Mouse (Mus musculus): ENCODE measurements around the gene Slc22a1. TPM values are rescaled to one million over a fixed set of nuclear protein-coding genes. Genes with fewer than 3 reads are reported as not detected.

Slc22a1 gene
- total RNA-seq, 1 experiment: 0.18 TPM

DNA sequence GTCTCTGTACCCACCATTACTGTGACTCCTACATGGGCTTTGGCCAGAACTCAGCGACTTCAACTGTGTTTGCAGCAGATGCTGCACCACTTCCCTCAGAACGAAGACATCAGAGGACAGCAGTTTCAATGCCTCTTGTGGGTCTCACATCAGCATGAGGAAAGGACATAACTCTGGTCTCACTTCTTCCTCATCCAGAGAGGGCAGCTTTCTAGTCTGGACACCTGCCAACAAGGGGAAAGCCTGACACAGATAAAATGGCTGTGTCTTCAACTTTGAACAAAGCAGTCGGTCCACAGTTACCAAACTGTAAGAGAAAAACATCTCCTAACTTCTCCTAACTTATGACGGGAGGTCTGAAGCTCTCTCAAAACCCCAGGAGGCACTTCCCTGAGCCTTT, 34.5 kb downstream of the Slc22a1 start:
- H3K9me3 ChIP-seq (ENCODE audit: control insufficient read depth, insufficient read depth, low read depth, low read length): no peaks in the 10 kb centered on the region
- in situ Hi-C loops (cut with MboI; ENCODE audit: low sequenced_read_pairs in 2 of 2, unreplicated experiment in 2 of 2): no loop called here
- no peak overlapping the region for H3K4me3 ChIP-seq (ENCODE audit: insufficient read depth in 1 of 2, low read depth in 1 of 2, low read length in 2 of 2, poor library complexity in 1 of 2, severe bottlenecking in 1 of 2)
- DNase-seq (ENCODE audit: low read depth, low spot score): no peak
- TF ChIP-seq HCFC1 (IDR thresholded peaks at IDR 0.05; ENCODE audit: borderline replicate concordance, insufficient read depth, low read length) (no peak), ZC3H11A (IDR thresholded peaks at IDR 0.05; ENCODE audit: borderline replicate concordance, low read depth, low read length) (no peak), CHD2 (IDR thresholded peaks at IDR 0.05; ENCODE audit: low read depth, low read length) (no peak), MAFK (IDR thresholded peaks at IDR 0.05; ENCODE audit: insufficient read depth, low read depth, low read length) (no peak), ZNF384 (IDR thresholded peaks at IDR 0.05; ENCODE audit: low read depth, low read length) (no peak)
- H3K36me3 ChIP-seq (ENCODE audit: control insufficient read depth, insufficient read depth, low read length, poor library complexity, severe bottlenecking): no peaks in the 10 kb centered on the region
- H3K4me1 ChIP-seq (ENCODE audit: control insufficient read depth in 2 of 2, insufficient read depth in 2 of 2, low read length in 2 of 2, poor library complexity in 1 of 2): no peaks in the 10 kb centered on the region
- no peak overlapping the region for H3K27ac ChIP-seq (ENCODE audit: insufficient read depth, low read depth, low read length, poor library complexity, severe bottlenecking)
- no peak overlapping the region for H3K9ac ChIP-seq (ENCODE audit: insufficient read depth, low read depth, low read length, poor library complexity, severe bottlenecking)

DNA sequence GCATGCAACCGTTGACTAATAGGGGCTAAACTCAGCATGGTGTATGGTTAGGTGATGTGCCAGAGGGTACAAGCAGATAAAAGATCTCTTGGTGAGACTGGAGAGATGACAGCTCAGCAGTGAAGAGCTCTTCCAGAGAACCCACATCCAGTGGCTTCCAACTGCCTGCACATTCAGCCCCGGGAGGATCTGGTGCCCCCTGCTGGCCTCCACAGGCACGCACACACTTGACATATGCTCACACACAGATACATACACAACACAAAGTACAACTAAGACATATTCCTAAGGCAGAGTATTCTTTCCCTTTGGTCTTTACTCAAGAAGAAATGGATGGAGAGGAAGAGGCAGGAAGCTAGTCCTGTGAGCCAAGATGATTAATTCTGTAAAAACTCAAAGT, 36.0 kb downstream of the Slc22a1 start:
- no peak overlapping the region for H3K4me3 ChIP-seq (ENCODE audit: insufficient read depth in 1 of 2, low read depth in 1 of 2, low read length in 2 of 2, poor library complexity in 1 of 2, severe bottlenecking in 1 of 2)
- H3K4me1 ChIP-seq (ENCODE audit: control insufficient read depth in 2 of 2, insufficient read depth in 2 of 2, low read length in 2 of 2, poor library complexity in 1 of 2): no peaks in the 10 kb centered on the region
- DNase-seq (ENCODE audit: low read depth, low spot score): no peak
- H3K9ac ChIP-seq (ENCODE audit: insufficient read depth, low read depth, low read length, poor library complexity, severe bottlenecking): no peak overlapping the region
- in situ Hi-C loops (cut with MboI; ENCODE audit: low sequenced_read_pairs in 2 of 2, unreplicated experiment in 2 of 2): no loop called here
- no peaks in the 10 kb centered on the region for H3K36me3 ChIP-seq (ENCODE audit: control insufficient read depth, insufficient read depth, low read length, poor library complexity, severe bottlenecking)
- TF ChIP-seq HCFC1 (IDR thresholded peaks at IDR 0.05; ENCODE audit: borderline replicate concordance, insufficient read depth, low read length) (no peak), ZC3H11A (IDR thresholded peaks at IDR 0.05; ENCODE audit: borderline replicate concordance, low read depth, low read length) (peak; percentile 24; the same call in 1 of the 2 replicates)
- no peak overlapping the region for H3K27ac ChIP-seq (ENCODE audit: insufficient read depth, low read depth, low read length, poor library complexity, severe bottlenecking)
- H3K9me3 ChIP-seq (ENCODE audit: control insufficient read depth, insufficient read depth, low read depth, low read length): no peaks in the 10 kb centered on the region

DNA sequence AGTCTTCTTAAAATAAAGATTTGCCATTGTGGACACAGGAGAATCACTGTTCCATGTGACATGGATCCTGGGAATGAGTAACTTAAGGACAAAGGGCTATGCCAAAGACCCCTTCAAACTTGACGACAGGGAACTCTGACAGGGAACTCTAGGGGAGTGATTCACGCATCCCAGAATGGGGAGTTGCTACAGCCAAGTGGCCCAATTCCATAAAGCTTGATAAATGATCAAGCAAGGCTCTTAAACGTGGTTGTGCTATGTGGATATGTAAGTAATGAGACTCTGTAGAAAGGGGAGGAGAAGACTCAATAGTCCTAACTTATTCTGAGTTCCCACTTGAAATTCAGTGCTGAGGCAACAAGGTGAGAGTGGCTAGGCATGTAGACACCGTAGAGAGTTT, 40.8 kb downstream of the Slc22a1 start:
- Histone ChIP-seq H3K4me1 (ENCODE audit: control insufficient read depth in 2 of 2, insufficient read depth in 2 of 2, low read length in 2 of 2, poor library complexity in 1 of 2) (no peaks in the 10 kb centered on the region), H3K9me3 (ENCODE audit: control insufficient read depth, insufficient read depth, low read depth, low read length) (no peaks in the 10 kb centered on the region), H3K9ac (ENCODE audit: insufficient read depth, low read depth, low read length, poor library complexity, severe bottlenecking) (no peak overlapping the region), H3K4me3 (ENCODE audit: insufficient read depth in 1 of 2, low read depth in 1 of 2, low read length in 2 of 2, poor library complexity in 1 of 2, severe bottlenecking in 1 of 2) (no peak overlapping the region), H3K27ac (ENCODE audit: insufficient read depth, low read depth, low read length, poor library complexity, severe bottlenecking) (no peak overlapping the region), H3K36me3 (ENCODE audit: control insufficient read depth, insufficient read depth, low read length, poor library complexity, severe bottlenecking) (no peaks in the 10 kb centered on the region)
- no peak for TF ChIP-seq ZNF384 (IDR thresholded peaks at IDR 0.05; ENCODE audit: low read depth, low read length)
- no peak for TF ChIP-seq HCFC1 (IDR thresholded peaks at IDR 0.05; ENCODE audit: borderline replicate concordance, insufficient read depth, low read length)
- no peak for TF ChIP-seq MAFK (IDR thresholded peaks at IDR 0.05; ENCODE audit: insufficient read depth, low read depth, low read length)
- no peak for TF ChIP-seq ZC3H11A (IDR thresholded peaks at IDR 0.05; ENCODE audit: borderline replicate concordance, low read depth, low read length)
- no peak for TF ChIP-seq CHD2 (IDR thresholded peaks at IDR 0.05; ENCODE audit: low read depth, low read length)
- DNase-seq (ENCODE audit: low read depth, low spot score): no peak
- in situ Hi-C loops (cut with MboI; ENCODE audit: low sequenced_read_pairs in 2 of 2, unreplicated experiment in 2 of 2): no loop called here

DNA sequence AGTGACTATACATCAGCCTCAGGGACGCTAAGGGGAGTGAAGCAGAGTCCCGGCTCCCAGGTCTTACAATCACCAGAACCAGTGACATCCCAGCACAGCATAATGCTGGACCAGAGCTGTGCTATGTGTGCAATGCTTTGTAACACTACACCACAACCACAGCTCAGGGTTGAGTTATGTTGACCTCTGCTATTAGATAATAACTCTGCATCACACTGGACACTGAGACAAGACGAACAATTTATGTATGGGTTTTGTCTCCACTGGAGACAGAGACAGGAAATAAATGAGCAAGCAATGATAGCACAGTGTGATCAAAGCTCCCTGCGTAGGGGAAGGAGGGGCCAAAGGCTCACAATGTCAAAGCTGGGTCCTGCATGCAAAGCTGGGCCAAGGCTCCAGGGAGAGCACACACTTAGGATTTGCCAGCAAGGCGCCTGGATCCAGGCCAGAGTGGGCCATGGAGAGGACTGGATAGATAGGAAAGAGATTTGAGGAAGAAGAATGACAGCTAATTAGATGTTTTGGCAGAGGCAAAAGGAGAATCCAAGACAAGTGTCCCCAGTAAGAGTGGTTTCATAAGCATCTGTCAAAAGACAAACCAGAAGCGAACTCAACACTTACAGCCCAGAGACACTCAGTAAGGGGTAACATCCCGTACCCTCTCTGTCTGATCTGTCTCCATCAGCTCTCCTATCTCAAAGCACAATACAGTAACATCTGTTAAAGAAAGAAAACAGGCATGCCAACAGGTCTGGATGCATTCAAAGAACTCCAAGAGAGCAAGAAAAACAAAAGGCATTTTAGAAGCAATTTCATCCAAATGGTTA, 43.6 kb downstream of the Slc22a1 start:
- DNase-seq (ENCODE audit: low read depth, low spot score): no peak
- no peaks in the 10 kb centered on the region for H3K4me1 ChIP-seq (ENCODE audit: control insufficient read depth in 2 of 2, insufficient read depth in 2 of 2, low read length in 2 of 2, poor library complexity in 1 of 2)
- no peak overlapping the region for H3K4me3 ChIP-seq (ENCODE audit: insufficient read depth in 1 of 2, low read depth in 1 of 2, low read length in 2 of 2, poor library complexity in 1 of 2, severe bottlenecking in 1 of 2)
- in situ Hi-C loops (cut with MboI; ENCODE audit: low sequenced_read_pairs in 2 of 2, unreplicated experiment in 2 of 2): no loop called here
- no peak overlapping the region for H3K9ac ChIP-seq (ENCODE audit: insufficient read depth, low read depth, low read length, poor library complexity, severe bottlenecking)
- TF ChIP-seq ZNF384 (IDR thresholded peaks at IDR 0.05; ENCODE audit: low read depth, low read length) (no peak), ZC3H11A (IDR thresholded peaks at IDR 0.05; ENCODE audit: borderline replicate concordance, low read depth, low read length) (no peak)
- H3K27ac ChIP-seq (ENCODE audit: insufficient read depth, low read depth, low read length, poor library complexity, severe bottlenecking): no peak overlapping the region
- no peaks in the 10 kb centered on the region for H3K36me3 ChIP-seq (ENCODE audit: control insufficient read depth, insufficient read depth, low read length, poor library complexity, severe bottlenecking)
- no peaks in the 10 kb centered on the region for H3K9me3 ChIP-seq (ENCODE audit: control insufficient read depth, insufficient read depth, low read depth, low read length)
